Mouse (Mus musculus) midbrain, embryonic 11.5 days (tissue): Measurements from ENCODE around the gene Cdca5. TPM values are rescaled to one million over a fixed set of nuclear protein-coding genes. Genes with fewer than 3 reads are reported as not detected.

Experiments
- ATAC-seq: fragments of 200-750 bp; cut with Nextera tagmentation; 2 replicates; pipeline ENCODE4 v1.8.0; 2017; ENCODE audit warnings: moderate TSS enrichment, moderate library complexity; ENCODE audit not compliant: low FRiP score
- DNase-seq: peaks from one replicate; pipeline ENCODE4 v3.0.0; 2015; ENCODE audit warnings: low spot score; ENCODE audit errors: missing footprints
- H3K27ac ChIP-seq: fragments of 300-500 bp; sonication (generic); 2 replicates; pipeline ENCODE4 v1.5.1; 2014; ENCODE audit warnings: low read depth, low read length
- H3K27me3 ChIP-seq: fragments of 300-500 bp; sonication (generic); 2 replicates; pipeline ENCODE4 v1.6.1; 2014; ENCODE audit warnings: mild to moderate bottlenecking, low read length, moderate library complexity, mixed read lengths; ENCODE audit not compliant: control insufficient read depth, insufficient read depth
- H3K36me3 ChIP-seq: fragments of 300-500 bp; sonication (generic); 2 replicates; pipeline ENCODE4 v1.6.1; 2014; ENCODE audit warnings: mild to moderate bottlenecking, low read length, moderate library complexity, mixed read lengths; ENCODE audit not compliant: control insufficient read depth, insufficient read depth
- H3K4me1 ChIP-seq: fragments of 300-500 bp; sonication (generic); 2 replicates; pipeline ENCODE4 v1.6.1; 2014; ENCODE audit warnings: low read length; ENCODE audit not compliant: control insufficient read depth, insufficient read depth
- H3K4me2 ChIP-seq: fragments of 300-500 bp; sonication (generic); 2 replicates; pipeline ENCODE4 v1.6.1; 2014; ENCODE audit warnings: mild to moderate bottlenecking, moderate library complexity
- H3K4me3 ChIP-seq: fragments of 300-500 bp; sonication (generic); 2 replicates; pipeline ENCODE4 v1.5.1; 2014; ENCODE audit warnings: low read depth, low read length
- H3K9ac ChIP-seq: fragments of 300-500 bp; sonication (generic); 2 replicates; pipeline ENCODE4 v1.6.1; 2014; ENCODE audit warnings: low read length
- H3K9me3 ChIP-seq: fragments of 300-500 bp; sonication (generic); 2 replicates; pipeline ENCODE4 v1.6.1; 2016; ENCODE audit warnings: low read length; ENCODE audit not compliant: control insufficient read depth
- WGBS: fragments of 180-500 bp; shearing (Covaris S2); extraction: QIAGEN DNeasy Blood & Tissue Kit; methylation state at CpG from one replicate; pipeline ENCODE4 v1.1.7; 2014; 5-methylcytosine and 5-hydroxymethylcytosine counted together
- polyA plus RNA-seq: library from polyadenylated mRNA; unstranded; fragments of >200 nt; fragmentation: Nextera tagmentation; extraction: Ambion mirVana; gene quantifications from 2 replicates; pipeline ENCODE4 v1.2.1, GENCODE M21; 2014

Cdca5 gene
- polyA plus RNA-seq, 1 experiment from 2014 or later: 66.3 TPM

GRCm38 (mm10) chr19:6046294-6047153 lies 38.3 kb upstream of the Cdca5 start, which contains the start of gene Syvn1:
TSS of gene Syvn1 (plus strand) at chr19:6046576.
- ATAC-seq (peak; percentile 87), DNase-seq (peak; percentile 99)
- peak within 1 kb of the TSS; percentile 97 for H3K27ac ChIP-seq
- peaks cover 18% of the 10 kb centered on the region for H3K36me3 ChIP-seq
- H3K9me3 ChIP-seq: no peaks in the 10 kb centered on the region
- peaks cover 16% of the 10 kb centered on the region for H3K4me1 ChIP-seq
- peak within 1 kb of the TSS; percentile 89 for H3K4me3 ChIP-seq
- peak within 1 kb of the TSS; percentile 94 for H3K9ac ChIP-seq
- H3K27me3 ChIP-seq: no peaks in the 10 kb centered on the region
- H3K4me2 ChIP-seq: peak within 1 kb of the TSS; percentile 65
- whole genome bisulfite sequencing: under 1% methylated on average over 65 of the region's 65 CpGs

DNA sequence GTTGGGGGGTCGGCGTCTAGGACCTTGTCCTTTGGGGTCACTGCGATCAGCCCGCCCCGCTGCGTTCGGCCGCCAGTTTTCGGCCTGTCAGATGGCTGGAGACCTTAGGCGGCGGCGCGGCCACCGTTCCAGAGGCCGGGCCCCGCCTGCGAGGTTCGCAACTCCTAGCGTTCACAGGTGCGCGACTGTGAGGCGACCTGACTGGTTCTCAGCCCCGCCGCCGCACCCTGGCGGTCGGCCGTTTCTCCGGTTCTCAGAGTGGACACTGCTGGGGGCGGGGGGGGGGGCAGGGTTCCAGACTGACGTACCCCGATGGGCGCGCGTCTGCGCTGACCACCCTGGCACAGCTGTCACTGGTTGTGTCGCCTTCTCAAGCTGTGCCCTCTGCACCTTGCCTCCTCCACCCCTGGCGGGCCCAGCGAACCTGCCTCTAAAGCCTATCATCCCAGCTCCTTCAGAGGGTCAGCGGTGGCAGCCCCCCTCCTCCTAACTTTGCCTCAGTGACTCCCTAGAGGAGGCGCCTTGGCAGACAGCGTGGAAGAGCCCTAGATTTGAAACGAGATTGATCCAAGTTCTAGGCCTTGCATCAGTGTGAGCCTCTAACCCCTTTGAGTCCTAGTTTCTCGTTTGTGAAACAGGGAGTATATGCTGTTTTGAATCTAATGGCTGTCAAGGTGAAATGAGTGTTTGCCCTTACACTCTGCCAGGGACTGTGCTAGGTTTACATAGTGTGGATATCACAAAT lies 37.5 kb upstream of the Cdca5 start:
- Histone ChIP-seq H3K27ac (peak overlapping the region; percentile 97), H3K36me3 (peaks cover 25% of the 10 kb centered on the region), H3K9me3 (no peaks in the 10 kb centered on the region), H3K27me3 (no peaks in the 10 kb centered on the region), H3K9ac (peak overlapping the region; percentile 94), H3K4me3 (peak overlapping the region; percentile 89), H3K4me2 (peak overlapping the region; percentile 65), H3K4me1 (peaks cover 16% of the 10 kb centered on the region)
- no peak for DNase-seq
- 3% methylated on average over 44 of the region's 44 CpGs for WGBS
- ATAC-seq: peak; percentile 39

GRCm38 (mm10) chr19:6047899-6048166 lies 37.0 kb upstream of the Cdca5 start:
- H3K27me3 ChIP-seq: no peaks in the 10 kb centered on the region

GRCm38 (mm10) chr19:6048681-6049410 lies 35.9 kb upstream of the Cdca5 start:
- H3K36me3 ChIP-seq: peaks cover 35% of the 10 kb centered on the region
- no peak overlapping the region for H3K4me2 ChIP-seq

More at GRCm38 (mm10) chr19:6047899-6048166, 37.0 kb upstream of the Cdca5 start:
- Histone ChIP-seq H3K4me3 (peak overlapping the region; percentile 89), H3K4me2 (peak overlapping the region; percentile 65), H3K36me3 (peaks cover 28% of the 10 kb centered on the region), H3K27ac (no peak overlapping the region), H3K9ac (peak overlapping the region; percentile 94; the same call in 1 of the 2 replicates), H3K4me1 (peaks cover 16% of the 10 kb centered on the region), H3K9me3 (no peaks in the 10 kb centered on the region)
- ATAC-seq (no peak), DNase-seq (no peak)
- WGBS: 93% methylated on average over 8 of the region's 8 CpGs

DNA sequence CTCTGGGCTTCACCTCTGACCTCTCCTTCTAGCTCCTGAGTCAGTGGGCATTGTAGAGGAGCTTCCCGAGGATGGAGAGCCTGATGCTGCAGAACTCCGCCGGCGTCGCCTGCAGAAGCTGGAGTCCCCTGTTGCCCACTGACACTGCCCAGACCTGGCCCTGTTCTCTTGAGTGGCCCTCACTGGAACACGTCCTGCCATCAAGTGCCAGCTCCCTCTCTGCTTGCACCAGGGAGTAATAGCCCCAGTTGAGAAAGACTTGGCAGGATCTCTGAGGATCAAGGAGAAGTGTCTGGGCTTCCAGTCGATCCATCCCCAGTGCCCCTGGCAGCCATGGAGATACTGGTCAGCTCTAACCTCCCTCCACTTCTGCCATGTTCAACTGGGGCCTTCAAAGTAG lies 32.3 kb upstream of the Cdca5 start:
- Histone ChIP-seq H3K4me2 (no peak overlapping the region), H3K4me1 (peaks cover 15% of the 10 kb centered on the region), H3K27ac (no peak overlapping the region), H3K36me3 (peaks cover 40% of the 10 kb centered on the region), H3K9ac (no peak overlapping the region), H3K4me3 (no peak overlapping the region), H3K9me3 (no peaks in the 10 kb centered on the region), H3K27me3 (no peaks in the 10 kb centered on the region)
- 85% methylated on average over 7 of the region's 7 CpGs for WGBS
- DNase-seq (no peak), ATAC-seq (no peak)

More at GRCm38 (mm10) chr19:6048681-6049410, 35.9 kb upstream of the Cdca5 start:
- no peak overlapping the region for H3K4me3 ChIP-seq
- H3K27me3 ChIP-seq: no peaks in the 10 kb centered on the region
- no peak overlapping the region for H3K9ac ChIP-seq
- peaks cover 16% of the 10 kb centered on the region for H3K4me1 ChIP-seq
- 85% methylated on average over 11 of the region's 11 CpGs for WGBS
- no peaks in the 10 kb centered on the region for H3K9me3 ChIP-seq
- no peak overlapping the region for H3K27ac ChIP-seq
- DNase-seq (no peak), ATAC-seq (no peak)

- Histone ChIP-seq H3K27ac (no peak overlapping the region), H3K4me3 (no peak overlapping the region), H3K9ac (no peak overlapping the region), H3K27me3 (no peaks in the 10 kb centered on the region), H3K9me3 (no peaks in the 10 kb centered on the region), H3K4me1 (peaks cover 14% of the 10 kb centered on the region), H3K4me2 (no peak overlapping the region), H3K36me3 (peaks cover 40% of the 10 kb centered on the region)
- 92% methylated on average over 5 of the region's 5 CpGs for WGBS
- DNase-seq: no peak
- no peak for ATAC-seq
These were observed 30.5 kb upstream of the Cdca5 start for GRCm38 (mm10) chr19:6054296-6054695.

DNA sequence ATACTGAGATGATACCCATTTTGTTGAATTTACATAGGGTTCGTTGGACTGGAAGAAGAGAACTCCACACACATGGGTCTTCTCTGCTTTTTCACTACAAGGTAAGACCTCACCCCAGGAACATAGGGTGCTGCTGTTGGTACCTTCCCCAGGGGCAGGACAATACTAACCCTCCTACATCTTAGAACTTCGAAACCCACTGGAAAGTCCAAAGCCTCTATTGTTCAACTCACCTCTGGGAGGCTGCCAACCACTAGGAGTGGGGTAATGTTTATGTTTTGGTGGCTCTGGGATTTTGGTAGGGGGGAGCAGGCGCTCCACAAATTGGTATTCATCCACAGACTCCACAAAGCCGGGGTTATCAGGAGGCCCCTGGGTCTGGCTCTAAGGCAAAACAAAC lies 28.1 kb upstream of the Cdca5 start:
- Histone ChIP-seq H3K27ac (no peak overlapping the region), H3K4me1 (peaks cover 18% of the 10 kb centered on the region), H3K9ac (peak overlapping the region; percentile 94), H3K4me3 (peak overlapping the region; percentile 84), H3K9me3 (no peaks in the 10 kb centered on the region), H3K36me3 (peaks cover 22% of the 10 kb centered on the region), H3K4me2 (peak overlapping the region; percentile 69), H3K27me3 (no peaks in the 10 kb centered on the region)
- ATAC-seq: no peak
- DNase-seq: no peak
- 61% methylated on average over 4 of the region's 4 CpGs for WGBS

- Histone ChIP-seq H3K36me3 (peaks cover 16% of the 10 kb centered on the region), H3K4me1 (peaks cover 26% of the 10 kb centered on the region), H3K9me3 (no peaks in the 10 kb centered on the region), H3K4me2 (peak within 1 kb of the TSS; percentile 69), H3K4me3 (peak within 1 kb of the TSS; percentile 84), H3K27me3 (no peaks in the 10 kb centered on the region), H3K9ac (peak within 1 kb of the TSS; percentile 94), H3K27ac (peak within 1 kb of the TSS; percentile 54; the same call in 1 of the 2 replicates)
- ATAC-seq (peak; percentile 86), DNase-seq (peak; percentile 100)
- under 1% methylated on average over 63 of the region's 63 CpGs for WGBS
These were observed 27.3 kb upstream of the Cdca5 start, which contains the start of the genes Mrpl49 and Fau for GRCm38 (mm10) chr19:6057313-6058096. TSS of gene Mrpl49 (minus strand) at chr19:6057785. TSS of gene Fau (plus strand) at chr19:6057844.
